Mouse (Mus musculus) myocyte (in vitro differentiated cells): ENCODE results near the gene Pdia5. TPM values are rescaled to one million over a fixed set of nuclear protein-coding genes. Genes with fewer than 3 reads are reported as not detected.

Experiments used
- H3K27me3 ChIP-seq: one replicate; pipeline ENCODE4 v1.6.1; 2011; ENCODE audit not compliant: control insufficient read depth, insufficient read depth, insufficient read length
- H3K36me3 ChIP-seq: one replicate; pipeline ENCODE4 v1.6.1; 2011; ENCODE audit not compliant: control insufficient read depth, insufficient read depth
- H3K4me2 ChIP-seq: one replicate; pipeline ENCODE4 v1.6.1; 2011; ENCODE audit warnings: low read depth, control low read depth
- H3K4me3 ChIP-seq: one replicate; pipeline ENCODE4 v1.5.1; 2011; ENCODE audit warnings: mild to moderate bottlenecking, control low read depth, moderate library complexity
- H3K79me2 ChIP-seq: one replicate; pipeline ENCODE4 v1.6.1; 2011; ENCODE audit not compliant: control insufficient read depth, insufficient read depth
- H3ac ChIP-seq: one replicate; pipeline ENCODE4 v1.6.1; 2011; ENCODE audit not compliant: control insufficient read depth, insufficient read length
- CEBPB ChIP-seq: IDR thresholded peaks from 2 replicates; pipeline ENCODE4 v1.6.1; 2011; ENCODE audit warnings: mild to moderate bottlenecking, moderate library complexity; ENCODE audit not compliant: poor library complexity, insufficient read depth, severe bottlenecking
- E2F4 ChIP-seq: IDR thresholded peaks from one replicate; pipeline ENCODE4 v1.6.1; 2011; ENCODE audit warnings: mild to moderate bottlenecking, control low read depth, moderate library complexity; ENCODE audit not compliant: insufficient read depth
- MAX ChIP-seq: IDR thresholded peaks from one replicate; pipeline ENCODE4 v1.6.1; 2011; ENCODE audit warnings: low read depth, mild to moderate bottlenecking, control low read depth
- MYOD1 ChIP-seq, 3 experiments: IDR thresholded peaks; one replicate each; pipeline ENCODE4 v1.6.1; 2011; ENCODE audit warnings: control low read depth in 2 of 3, low read depth in 2 of 3, mild to moderate bottlenecking in 2 of 3, moderate library complexity in 1 of 3; ENCODE audit not compliant: insufficient read length in 2 of 3, control insufficient read depth in 1 of 3
- MYOG ChIP-seq, 3 experiments: IDR thresholded peaks; one replicate each; pipeline ENCODE4 v1.6.1; 2011; ENCODE audit warnings: control low read depth in 2 of 3, low read depth in 2 of 3, mild to moderate bottlenecking in 2 of 3; ENCODE audit not compliant: insufficient read length in 2 of 3, control insufficient read depth in 1 of 3, insufficient read depth in 1 of 3
- POLR2A ChIP-seq: IDR thresholded peaks from one replicate; pipeline ENCODE4 v1.6.1; 2011; ENCODE audit warnings: low read depth, mild to moderate bottlenecking, control low read depth, moderate library complexity; ENCODE audit not compliant: insufficient read length
- POLR2AphosphoS2 ChIP-seq: IDR thresholded peaks from one replicate; pipeline ENCODE4 v1.6.1; 2011; ENCODE audit warnings: low read depth, control low read depth; ENCODE audit not compliant: insufficient read length
- REST ChIP-seq: IDR thresholded peaks from one replicate; pipeline ENCODE4 v1.6.1; 2011; ENCODE audit warnings: mild to moderate bottlenecking, control low read depth, moderate library complexity; ENCODE audit not compliant: insufficient read depth, insufficient read length
- SRF ChIP-seq: IDR thresholded peaks from one replicate; pipeline ENCODE4 v1.6.1; 2011; ENCODE audit warnings: low read depth; ENCODE audit not compliant: control insufficient read depth, insufficient read length
- TCF12 ChIP-seq: IDR thresholded peaks from one replicate; pipeline ENCODE4 v1.6.1; 2011; ENCODE audit warnings: mild to moderate bottlenecking, control low read depth; ENCODE audit not compliant: poor library complexity, insufficient read depth, severe bottlenecking
- TCF3 ChIP-seq: IDR thresholded peaks from one replicate; pipeline ENCODE4 v1.6.1; 2011; ENCODE audit warnings: low read depth, control low read depth; ENCODE audit not compliant: insufficient read length
- USF1 ChIP-seq: IDR thresholded peaks from one replicate; pipeline ENCODE4 v1.6.1; 2011; ENCODE audit warnings: low read depth, mild to moderate bottlenecking, control low read depth, moderate library complexity
- polyA plus RNA-seq: library from polyadenylated mRNA; unstranded; fragments of >200 nt; fragmentation: generic; extraction: Trizol; gene quantifications from one replicate; pipeline ENCODE4 v1.2.1, GENCODE M21; 2012; ENCODE audit warnings: missing spikeins

Gene Pdia5
- polyA plus RNA-seq, 1 experiment, result 16.2 TPM

GRCm38 (mm10) chr16:35505786-35506185, 15.1 kb upstream of the Pdia5 start:
- no peak for TF ChIP-seq POLR2AphosphoS2
- no peak for TF ChIP-seq MYOG (IDR thresholded peaks at IDR 0.05; ENCODE audit: control insufficient read depth in 1 of 3, insufficient read depth in 1 of 3, insufficient read length in 2 of 3, low read depth in 2 of 3)
- TF ChIP-seq E2F4, result no peak
- no peak for TF ChIP-seq USF1
- TF ChIP-seq REST, result no peak
- TF ChIP-seq TCF12, result no peak
- no peak for TF ChIP-seq SRF
- TF ChIP-seq MYOD1 (IDR thresholded peaks at IDR 0.05; ENCODE audit: control insufficient read depth in 1 of 3, insufficient read length in 2 of 3, low read depth in 2 of 3), result no peak
- no peak for TF ChIP-seq POLR2A
- TF ChIP-seq TCF3, result no peak
- no peak for TF ChIP-seq MAX
- no peak for TF ChIP-seq CEBPB
- Histone ChIP-seq H3K79me2 (no peaks in the 10 kb centered on the region), H3K4me3 (no peak overlapping the region), H3K36me3 (no peaks in the 10 kb centered on the region), H3K4me2 (no peak overlapping the region), H3ac (no peak overlapping the region), H3K27me3 (no peaks in the 10 kb centered on the region)

- no peaks in the 10 kb centered on the region for H3K36me3 ChIP-seq
- no peak overlapping the region for H3ac ChIP-seq
- H3K79me2 ChIP-seq, result no peaks in the 10 kb centered on the region
- TF ChIP-seq SRF (no peak), CEBPB (no peak), E2F4 (no peak), MAX (no peak), MYOD1 (IDR thresholded peaks at IDR 0.05; ENCODE audit: control insufficient read depth in 1 of 3, insufficient read length in 2 of 3, low read depth in 2 of 3) (no peak), TCF12 (no peak), TCF3 (no peak), USF1 (no peak), POLR2A (no peak), POLR2AphosphoS2 (no peak)
- H3K27me3 ChIP-seq, result no peaks in the 10 kb centered on the region
- no peak overlapping the region for H3K4me2 ChIP-seq
- no peak overlapping the region for H3K4me3 ChIP-seq
These were observed 13.6 kb upstream of the Pdia5 start for GRCm38 (mm10) chr16:35504266-35504665.

DNA sequence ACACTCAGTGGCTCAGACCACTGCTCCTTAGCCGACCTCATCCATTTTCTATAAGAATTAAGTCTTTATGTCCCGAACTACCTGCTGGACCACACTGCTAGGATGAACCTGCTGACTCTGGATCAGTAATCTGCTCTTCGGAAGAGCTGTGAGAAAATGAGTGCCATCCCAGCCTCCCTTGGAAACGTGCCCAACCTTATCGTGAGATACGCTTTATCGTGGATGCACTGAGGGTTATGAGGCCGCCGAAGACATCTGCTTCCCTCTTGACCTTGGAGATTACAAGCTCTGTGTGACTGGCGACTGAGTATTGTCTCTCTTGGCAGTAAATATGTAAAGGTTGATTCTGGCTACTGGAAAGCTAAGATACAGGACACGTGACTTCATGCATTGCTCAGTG, 11.8 kb upstream of the Pdia5 start:
- Histone ChIP-seq H3K36me3 (no peaks in the 10 kb centered on the region), H3K4me2 (no peak overlapping the region), H3ac (no peak overlapping the region), H3K79me2 (no peaks in the 10 kb centered on the region), H3K27me3 (no peaks in the 10 kb centered on the region), H3K4me3 (no peak overlapping the region)
- no peak for TF ChIP-seq TCF12
- no peak for TF ChIP-seq REST
- TF ChIP-seq MAX, result no peak
- no peak for TF ChIP-seq E2F4
- TF ChIP-seq MYOD1 (IDR thresholded peaks at IDR 0.05; ENCODE audit: control insufficient read depth in 1 of 3, insufficient read length in 2 of 3, low read depth in 2 of 3), result no peak
- TF ChIP-seq POLR2AphosphoS2, result no peak
- no peak for TF ChIP-seq CEBPB
- no peak for TF ChIP-seq SRF
- no peak for TF ChIP-seq TCF3
- no peak for TF ChIP-seq POLR2A
- no peak for TF ChIP-seq MYOG (IDR thresholded peaks at IDR 0.05; ENCODE audit: control insufficient read depth in 1 of 3, insufficient read depth in 1 of 3, insufficient read length in 2 of 3, low read depth in 2 of 3)

GRCm38 (mm10) chr16:35501106-35501760, 10.6 kb upstream of the Pdia5 start:
- TF ChIP-seq TCF12 (no peak), MAX (no peak), CEBPB (no peak), SRF (no peak), POLR2AphosphoS2 (no peak), MYOD1 (IDR thresholded peaks at IDR 0.05; ENCODE audit: control insufficient read depth in 1 of 3, insufficient read length in 2 of 3, low read depth in 2 of 3) (no peak), TCF3 (no peak), MYOG (IDR thresholded peaks at IDR 0.05; ENCODE audit: control insufficient read depth in 1 of 3, insufficient read depth in 1 of 3, insufficient read length in 2 of 3, low read depth in 2 of 3) (no peak), USF1 (no peak), REST (no peak), E2F4 (no peak), POLR2A (no peak)
- Histone ChIP-seq H3K79me2 (no peaks in the 10 kb centered on the region), H3K4me2 (no peak overlapping the region), H3ac (no peak overlapping the region), H3K27me3 (no peaks in the 10 kb centered on the region), H3K4me3 (no peak overlapping the region), H3K36me3 (no peaks in the 10 kb centered on the region)

DNA sequence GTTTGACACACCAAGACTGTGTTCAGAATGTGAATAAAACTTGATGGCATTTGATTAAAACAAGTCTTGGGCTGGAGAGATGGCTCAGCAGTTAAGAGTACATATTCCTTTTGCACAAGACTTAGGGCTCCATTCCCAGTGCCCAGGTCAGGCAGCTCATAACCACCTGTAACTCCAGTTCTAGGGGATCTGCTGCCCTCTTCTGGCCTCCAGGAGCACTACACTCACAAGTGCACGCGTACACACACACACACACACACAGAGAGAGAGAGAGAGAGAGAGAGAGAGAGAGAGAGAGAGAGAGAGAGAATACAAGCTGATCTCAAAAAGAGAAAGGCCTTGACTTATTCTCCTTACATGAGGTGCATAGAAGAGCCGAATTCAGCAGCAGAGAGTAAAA, 9.7 kb upstream of the Pdia5 start:
- H3ac ChIP-seq, result no peak overlapping the region
- no peaks in the 10 kb centered on the region for H3K36me3 ChIP-seq
- no peaks in the 10 kb centered on the region for H3K79me2 ChIP-seq
- H3K4me3 ChIP-seq, result no peak overlapping the region
- H3K27me3 ChIP-seq, result no peaks in the 10 kb centered on the region
- TF ChIP-seq MAX, result no peak
- TF ChIP-seq MYOG (IDR thresholded peaks at IDR 0.05; ENCODE audit: control insufficient read depth in 1 of 3, insufficient read depth in 1 of 3, insufficient read length in 2 of 3, low read depth in 2 of 3), result no peak
- no peak for TF ChIP-seq REST
- TF ChIP-seq E2F4, result no peak
- TF ChIP-seq MYOD1 (IDR thresholded peaks at IDR 0.05; ENCODE audit: control insufficient read depth in 1 of 3, insufficient read length in 2 of 3, low read depth in 2 of 3), result no peak
- no peak for TF ChIP-seq POLR2A
- H3K4me2 ChIP-seq, result no peak overlapping the region
